Mouse (Mus musculus) CH12.LX (cell line): ENCODE results near the gene Mvk.

Experiments used
- CTCF ChIP-seq, 2 experiments: IDR thresholded peaks in 1 of 2; conservative IDR thresholded peaks in 1 of 2; 2 replicates each; pipeline ENCODE4 v1.5.1; 2011 to 2012; ENCODE audit warnings: low read depth in 2 of 2, low read length in 2 of 2, improper control_type of control experiment in 1 of 2, inconsistent platforms in 1 of 2, mild to moderate bottlenecking in 1 of 2, moderate library complexity in 1 of 2
- E2F4 ChIP-seq: IDR thresholded peaks from 2 replicates; pipeline ENCODE4 v1.6.1; 2011; ENCODE audit warnings: low read depth, low read length, improper control_type of control experiment; ENCODE audit not compliant: insufficient replicate concordance
- EP300 ChIP-seq: IDR thresholded peaks from 2 replicates; pipeline ENCODE4 v1.6.1; 2011; ENCODE audit warnings: low read length, improper control_type of control experiment
- ETS1 ChIP-seq: conservative IDR thresholded peaks from 2 replicates; pipeline ENCODE4 v1.6.1; 2012; ENCODE audit warnings: low read depth, mild to moderate bottlenecking, inconsistent platforms, low read length, improper control_type of control experiment, moderate library complexity
- HCFC1 ChIP-seq: IDR thresholded peaks from 2 replicates; pipeline ENCODE4 v1.6.1; 2012; ENCODE audit warnings: low read depth, mild to moderate bottlenecking, inconsistent platforms, low read length, improper control_type of control experiment
- MAFK ChIP-seq: IDR thresholded peaks from 2 replicates; pipeline ENCODE4 v1.6.1; 2011; ENCODE audit warnings: low read length, improper control_type of control experiment; ENCODE audit not compliant: insufficient replicate concordance
- POLR2A ChIP-seq: IDR thresholded peaks from 2 replicates; pipeline ENCODE4 v1.6.1; 2011; ENCODE audit warnings: low read depth, mild to moderate bottlenecking, improper control_type of control experiment, low read length
- TCF12 ChIP-seq: IDR thresholded peaks from 2 replicates; pipeline ENCODE4 v1.6.1; 2014; ENCODE audit warnings: low read depth, mild to moderate bottlenecking, inconsistent platforms, low read length, improper control_type of control experiment
- USF2 ChIP-seq: conservative IDR thresholded peaks from 2 replicates; pipeline ENCODE4 v1.6.1; 2011; ENCODE audit warnings: low read depth, low read length, improper control_type of control experiment
- ZC3H11A ChIP-seq: IDR thresholded peaks from 2 replicates; pipeline ENCODE4 v1.6.1; 2012; ENCODE audit warnings: low read depth, mild to moderate bottlenecking, inconsistent platforms, low read length, improper control_type of control experiment
- ZMIZ1 ChIP-seq: IDR thresholded peaks from 2 replicates; pipeline ENCODE4 v1.6.1; 2012; ENCODE audit warnings: low read depth, mild to moderate bottlenecking, inconsistent platforms, low read length, improper control_type of control experiment

GRCm38 (mm10) chr5:114423961-114424360, 20.1 kb upstream of the Mvk start:
- TF ChIP-seq POLR2A, result no peak
- TF ChIP-seq ZMIZ1, result no peak
- no peak for TF ChIP-seq ZC3H11A
- no peak for TF ChIP-seq ETS1
- TF ChIP-seq CTCF (conservative IDR thresholded peaks at IDR 0.05 in 1 of 2, IDR thresholded peaks at IDR 0.05 in 1 of 2; ENCODE audit: low read depth in 2 of 2, low read length in 2 of 2), result no peak
- no peak for TF ChIP-seq TCF12
- no peak for TF ChIP-seq EP300
- no peak for TF ChIP-seq E2F4
- no peak for TF ChIP-seq USF2
- no peak for TF ChIP-seq MAFK
- no peak for TF ChIP-seq HCFC1
